Mouse (Mus musculus): Measurements from ENCODE around the gene Dennd4b. TPM values are rescaled to one million over a fixed set of nuclear protein-coding genes. Genes with fewer than 3 reads are reported as not detected.

The Dennd4b gene
- polyA plus RNA-seq, 1 experiment from 2014 or later = 8.1 TPM

- Histone ChIP-seq H3K9ac (ENCODE audit: low read depth, low read length) (no peak overlapping the region), H3K9me3 (ENCODE audit: control insufficient read depth, low read length) (no peaks in the 10 kb centered on the region)
Observed at GRCm38 (mm10) chr3:90270784-90271183, 5.8 kb downstream of the Dennd4b start.

GRCm38 (mm10) chr3:90272170-90272569, 7.2 kb downstream of the Dennd4b start:
- Histone ChIP-seq H3K9ac (ENCODE audit: low read depth, low read length) (no peak overlapping the region), H3K4me3 (ENCODE audit: low read length) (no peak overlapping the region), H3K36me3 (ENCODE audit: control insufficient read depth, insufficient read depth, low read length) (peaks cover 14% of the 10 kb centered on the region), H3K27ac (ENCODE audit: low read depth, low read length) (no peak overlapping the region), H3K27me3 (replicated peaks; ENCODE audit: control insufficient read depth, insufficient read depth, low read length) (no peaks in the 10 kb centered on the region), H3K4me2 (ENCODE audit: low read length) (no peak overlapping the region), H3K4me1 (ENCODE audit: control insufficient read depth, insufficient read depth, low read depth, low read length) (no peaks in the 10 kb centered on the region), H3K9me3 (ENCODE audit: control insufficient read depth, low read length) (no peaks in the 10 kb centered on the region)
- ATAC-seq = no peak
- 75% methylated on average over 9 of the region's 9 CpGs for WGBS

More at GRCm38 (mm10) chr3:90270784-90271183, 5.8 kb downstream of the Dennd4b start:
- no peak overlapping the region for H3K4me2 ChIP-seq (ENCODE audit: low read length)
- H3K27ac ChIP-seq (ENCODE audit: low read depth, low read length) = no peak overlapping the region
- no peaks in the 10 kb centered on the region for H3K27me3 ChIP-seq (replicated peaks; ENCODE audit: control insufficient read depth, insufficient read depth, low read length)
- no peak for ATAC-seq
- peaks cover 10% of the 10 kb centered on the region for H3K4me1 ChIP-seq (ENCODE audit: control insufficient read depth, insufficient read depth, low read depth, low read length)
- H3K4me3 ChIP-seq (ENCODE audit: low read length) = no peak overlapping the region
- WGBS = 97% methylated on average over 8 of the region's 8 CpGs
- H3K36me3 ChIP-seq (ENCODE audit: control insufficient read depth, insufficient read depth, low read length) = peaks cover 8% of the 10 kb centered on the region

GRCm38 (mm10) chr3:90273855-90274254, 8.9 kb downstream of the Dennd4b start:
- ATAC-seq = no peak
- Histone ChIP-seq H3K9me3 (ENCODE audit: control insufficient read depth, low read length) (no peaks in the 10 kb centered on the region), H3K27me3 (replicated peaks; ENCODE audit: control insufficient read depth, insufficient read depth, low read length) (no peaks in the 10 kb centered on the region), H3K4me1 (ENCODE audit: control insufficient read depth, insufficient read depth, low read depth, low read length) (no peaks in the 10 kb centered on the region), H3K4me3 (ENCODE audit: low read length) (no peak overlapping the region), H3K36me3 (ENCODE audit: control insufficient read depth, insufficient read depth, low read length) (peaks cover 19% of the 10 kb centered on the region), H3K9ac (ENCODE audit: low read depth, low read length) (no peak overlapping the region), H3K4me2 (ENCODE audit: low read length) (no peak overlapping the region), H3K27ac (ENCODE audit: low read depth, low read length) (no peak overlapping the region)
- 93% methylated on average over 22 of the region's 22 CpGs for WGBS

- 92% methylated on average over 11 of the region's 11 CpGs for WGBS
- Histone ChIP-seq H3K27me3 (replicated peaks; ENCODE audit: control insufficient read depth, insufficient read depth, low read length) (no peaks in the 10 kb centered on the region), H3K36me3 (ENCODE audit: control insufficient read depth, insufficient read depth, low read length) (peaks cover 27% of the 10 kb centered on the region), H3K4me3 (ENCODE audit: low read length) (no peak overlapping the region), H3K9me3 (ENCODE audit: control insufficient read depth, low read length) (no peaks in the 10 kb centered on the region), H3K4me2 (ENCODE audit: low read length) (no peak overlapping the region), H3K9ac (ENCODE audit: low read depth, low read length) (no peak overlapping the region), H3K27ac (ENCODE audit: low read depth, low read length) (no peak overlapping the region), H3K4me1 (ENCODE audit: control insufficient read depth, insufficient read depth, low read depth, low read length) (no peaks in the 10 kb centered on the region)
- ATAC-seq = no peak
Observed at GRCm38 (mm10) chr3:90275286-90275685, 10.3 kb downstream of the Dennd4b start.

- Histone ChIP-seq H3K4me3 (ENCODE audit: low read length) (no peak overlapping the region), H3K9ac (ENCODE audit: low read depth, low read length) (no peak overlapping the region), H3K4me1 (ENCODE audit: control insufficient read depth, insufficient read depth, low read depth, low read length) (no peaks in the 10 kb centered on the region), H3K27ac (ENCODE audit: low read depth, low read length) (no peak overlapping the region), H3K9me3 (ENCODE audit: control insufficient read depth, low read length) (no peaks in the 10 kb centered on the region), H3K27me3 (replicated peaks; ENCODE audit: control insufficient read depth, insufficient read depth, low read length) (no peaks in the 10 kb centered on the region), H3K4me2 (ENCODE audit: low read length) (no peak overlapping the region), H3K36me3 (ENCODE audit: control insufficient read depth, insufficient read depth, low read length) (peaks cover 30% of the 10 kb centered on the region)
- 51% methylated on average over 15 of the region's 16 CpGs for WGBS
- ATAC-seq = no peak
Observed at GRCm38 (mm10) chr3:90276858-90277257, 11.9 kb downstream of the Dennd4b start.

GRCm38 (mm10) chr3:90277793-90278192, 12.8 kb downstream of the Dennd4b start:
- no peak overlapping the region for H3K4me2 ChIP-seq (ENCODE audit: low read length)

GRCm38 (mm10) chr3:90278211-90278610, 13.2 kb downstream of the Dennd4b start:
- no peaks in the 10 kb centered on the region for H3K4me1 ChIP-seq (ENCODE audit: control insufficient read depth, insufficient read depth, low read depth, low read length)
- H3K36me3 ChIP-seq (ENCODE audit: control insufficient read depth, insufficient read depth, low read length) = peaks cover 22% of the 10 kb centered on the region
- H3K9ac ChIP-seq (ENCODE audit: low read depth, low read length) = no peak overlapping the region
- WGBS = 95% methylated on average over 10 of the region's 10 CpGs
- ATAC-seq = no peak
- H3K4me3 ChIP-seq (ENCODE audit: low read length) = no peak overlapping the region
- no peaks in the 10 kb centered on the region for H3K9me3 ChIP-seq (ENCODE audit: control insufficient read depth, low read length)
- H3K27me3 ChIP-seq (replicated peaks; ENCODE audit: control insufficient read depth, insufficient read depth, low read length) = no peaks in the 10 kb centered on the region
- no peak overlapping the region for H3K27ac ChIP-seq (ENCODE audit: low read depth, low read length)
- no peak overlapping the region for H3K4me2 ChIP-seq (ENCODE audit: low read length)

More at GRCm38 (mm10) chr3:90277793-90278192, 12.8 kb downstream of the Dennd4b start:
- Histone ChIP-seq H3K9ac (ENCODE audit: low read depth, low read length) (no peak overlapping the region), H3K27me3 (replicated peaks; ENCODE audit: control insufficient read depth, insufficient read depth, low read length) (no peaks in the 10 kb centered on the region), H3K27ac (ENCODE audit: low read depth, low read length) (no peak overlapping the region), H3K36me3 (ENCODE audit: control insufficient read depth, insufficient read depth, low read length) (peaks cover 23% of the 10 kb centered on the region), H3K4me3 (ENCODE audit: low read length) (no peak overlapping the region), H3K9me3 (ENCODE audit: control insufficient read depth, low read length) (no peaks in the 10 kb centered on the region), H3K4me1 (ENCODE audit: control insufficient read depth, insufficient read depth, low read depth, low read length) (no peaks in the 10 kb centered on the region)
- WGBS = 91% methylated on average over 9 of the region's 9 CpGs
- no peak for ATAC-seq

- 92% methylated on average over 9 of the region's 9 CpGs for WGBS
- Histone ChIP-seq H3K9ac (ENCODE audit: low read depth, low read length) (no peak overlapping the region), H3K27ac (ENCODE audit: low read depth, low read length) (no peak overlapping the region), H3K9me3 (ENCODE audit: control insufficient read depth, low read length) (no peaks in the 10 kb centered on the region), H3K36me3 (ENCODE audit: control insufficient read depth, insufficient read depth, low read length) (peaks cover 22% of the 10 kb centered on the region), H3K27me3 (replicated peaks; ENCODE audit: control insufficient read depth, insufficient read depth, low read length) (no peaks in the 10 kb centered on the region), H3K4me2 (ENCODE audit: low read length) (no peak overlapping the region), H3K4me1 (ENCODE audit: control insufficient read depth, insufficient read depth, low read depth, low read length) (no peaks in the 10 kb centered on the region), H3K4me3 (ENCODE audit: low read length) (no peak overlapping the region)
- no peak for ATAC-seq
Observed at GRCm38 (mm10) chr3:90279216-90279615, 14.2 kb downstream of the Dennd4b start.

- Histone ChIP-seq H3K36me3 (ENCODE audit: control insufficient read depth, insufficient read depth, low read length) (peaks cover 22% of the 10 kb centered on the region), H3K4me1 (ENCODE audit: control insufficient read depth, insufficient read depth, low read depth, low read length) (no peaks in the 10 kb centered on the region), H3K27ac (ENCODE audit: low read depth, low read length) (no peak overlapping the region), H3K4me3 (ENCODE audit: low read length) (no peak overlapping the region), H3K4me2 (ENCODE audit: low read length) (no peak overlapping the region), H3K9me3 (ENCODE audit: control insufficient read depth, low read length) (no peaks in the 10 kb centered on the region), H3K9ac (ENCODE audit: low read depth, low read length) (no peak overlapping the region), H3K27me3 (replicated peaks; ENCODE audit: control insufficient read depth, insufficient read depth, low read length) (no peaks in the 10 kb centered on the region)
- 99% methylated on average over 7 of the region's 7 CpGs for WGBS
- ATAC-seq = no peak
Observed at GRCm38 (mm10) chr3:90279743-90280142, 14.8 kb downstream of the Dennd4b start.

- no peak overlapping the region for H3K9ac ChIP-seq (ENCODE audit: low read depth, low read length)
- peaks cover 22% of the 10 kb centered on the region for H3K36me3 ChIP-seq (ENCODE audit: control insufficient read depth, insufficient read depth, low read length)
- no peak overlapping the region for H3K4me3 ChIP-seq (ENCODE audit: low read length)
- no peaks in the 10 kb centered on the region for H3K27me3 ChIP-seq (replicated peaks; ENCODE audit: control insufficient read depth, insufficient read depth, low read length)
- WGBS = 85% methylated on average over 9 of the region's 9 CpGs
- H3K4me1 ChIP-seq (ENCODE audit: control insufficient read depth, insufficient read depth, low read depth, low read length) = no peaks in the 10 kb centered on the region
- no peaks in the 10 kb centered on the region for H3K9me3 ChIP-seq (ENCODE audit: control insufficient read depth, low read length)
- H3K4me2 ChIP-seq (ENCODE audit: low read length) = no peak overlapping the region
- H3K27ac ChIP-seq (ENCODE audit: low read depth, low read length) = no peak overlapping the region
- no peak for ATAC-seq
Observed at GRCm38 (mm10) chr3:90280708-90281107, 15.7 kb downstream of the Dennd4b start.
